9 mouse cellular contexts compared by ENCODE assay signal in genomic region chr13:109239296-109239695, GRCm38 (mm10).
DNase-seq lines count a peak whose midpoint lies in the region; ATAC-seq lines count a peak whose summit lies in the region.
"Had no signal": no experiment of that assay in that cellular context is flagged by ENCODE, and none has a peak within 500 bp of the region (broad histone marks: within the 10 kb centered on the region; RNA-seq: fewer than 3 reads in every experiment).

No protein-coding gene starts in this region.

- H3K4me2 ChIP-seq in forebrain, embryonic 16.5 days (ENCODE audit: low read length): peak overlapping the region; percentile 6; the same call in 1 of the 2 replicates
- H3K4me2 ChIP-seq in forebrain, embryonic 12.5 days: no peak overlapping the region
- H3K4me2 ChIP-seq in kidney, embryonic 15.5 days: no peak overlapping the region

- H3K27me3 ChIP-seq in forebrain, embryonic 16.5 days (replicated peaks; ENCODE audit: control insufficient read depth, insufficient read depth, low read length): no peaks in the 10 kb centered on the region; the same call in 1 of the 2 replicates
- H3K27me3 ChIP-seq in forebrain, embryonic 12.5 days: no peaks in the 10 kb centered on the region
- H3K27me3 ChIP-seq in kidney, embryonic 15.5 days: no peaks in the 10 kb centered on the region

- no peak for ATAC-seq in forebrain, embryonic 16.5 days
- no peak for ATAC-seq in forebrain, embryonic 12.5 days (ENCODE audit: low FRiP score)
- peak; percentile 99 for ATAC-seq in CD4-positive, CD25-positive, alpha-beta regulatory T cell, adult 4 months
- peak; percentile 90 for ATAC-seq in granulocyte monocyte progenitor cell, adult 5-6 weeks (replicated peaks; ENCODE audit: poor library complexity, severe bottlenecking)
- peak; percentile 59; the same call in 1 of the 2 replicates for ATAC-seq in kidney, embryonic 15.5 days (replicated peaks; ENCODE audit: low FRiP score)

- no peaks in the 10 kb centered on the region for H3K9me3 ChIP-seq in forebrain, embryonic 16.5 days (ENCODE audit: control insufficient read depth, low read length)
- no peaks in the 10 kb centered on the region for H3K9me3 ChIP-seq in forebrain, embryonic 12.5 days
- no peaks in the 10 kb centered on the region for H3K9me3 ChIP-seq in kidney, embryonic 15.5 days (replicated peaks)
- H3K9me3 ChIP-seq: G1E had no signal

- no peaks in the 10 kb centered on the region for H3K36me3 ChIP-seq in forebrain, embryonic 16.5 days (ENCODE audit: control insufficient read depth, insufficient read depth)
- no peaks in the 10 kb centered on the region for H3K36me3 ChIP-seq in forebrain, embryonic 12.5 days (replicated peaks)
- no peaks in the 10 kb centered on the region for H3K36me3 ChIP-seq in kidney, embryonic 15.5 days
- no peaks in the 10 kb centered on the region for H3K36me3 ChIP-seq in macrophage (ENCODE audit: inconsistent target)
- H3K36me3 ChIP-seq: G1E had no signal

- H3K9ac ChIP-seq in forebrain, embryonic 16.5 days (replicated peaks; ENCODE audit: low read depth, low read length): no peak overlapping the region
- no peak overlapping the region for H3K9ac ChIP-seq in forebrain, embryonic 12.5 days
- H3K9ac ChIP-seq in kidney, embryonic 15.5 days: no peak overlapping the region

- H3K79me2 ChIP-seq in macrophage (ENCODE audit: inconsistent target): no peaks in the 10 kb centered on the region

- H3K4me3 ChIP-seq in forebrain, embryonic 16.5 days (replicated peaks; ENCODE audit: low read length): no peak overlapping the region
- no peak overlapping the region for H3K4me3 ChIP-seq in forebrain, embryonic 12.5 days (replicated peaks)
- H3K4me3 ChIP-seq in kidney, embryonic 15.5 days (replicated peaks): no peak overlapping the region
- no peak overlapping the region for H3K4me3 ChIP-seq in macrophage (ENCODE audit: inconsistent target)

- no peak overlapping the region for H3K27ac ChIP-seq in forebrain, embryonic 16.5 days (ENCODE audit: low read length)
- no peak overlapping the region for H3K27ac ChIP-seq in forebrain, embryonic 12.5 days
- H3K27ac ChIP-seq in kidney, embryonic 15.5 days: peak overlapping the region; percentile 73
- H3K27ac ChIP-seq in macrophage: 0 out of 2 replicates have a peak overlapping the region, but pooled peaks have one; percentile 8

- H3K4me1 ChIP-seq in forebrain, embryonic 16.5 days (replicated peaks; ENCODE audit: control insufficient read depth, insufficient read depth, low read length): peaks cover 14% of the 10 kb centered on the region
- H3K4me1 ChIP-seq in forebrain, embryonic 12.5 days: no peaks in the 10 kb centered on the region; the same call in 1 of the 2 replicates
- H3K4me1 ChIP-seq in kidney, embryonic 15.5 days: peaks cover 9% of the 10 kb centered on the region

- peak; percentile 67 to 81 for DNase-seq in thymus, postnatal 36 days
- no peak for DNase-seq in right cerebral cortex, postnatal 14 days

- 62% methylated on average over 11 of the region's 11 CpGs for WGBS in forebrain, embryonic 16.5 days
- 73% methylated on average over 11 of the region's 11 CpGs for WGBS in forebrain, embryonic 12.5 days
- 70% methylated on average over 11 of the region's 11 CpGs for WGBS in kidney, embryonic 15.5 days
- WGBS in macrophage (ENCODE audit: missing documents): under 1% methylated on average over 11 of the region's 11 CpGs

Comparison
In these comparisons a context has a peak if more than half of its experiments do, and no peak if none do; other contexts are left out.
1. ATAC-seq: peak in CD4-positive, CD25-positive, alpha-beta regulatory T cell, adult 4 months (single experiment), granulocyte monocyte progenitor cell, adult 5-6 weeks (single experiment) and kidney, embryonic 15.5 days (single experiment); none in forebrain, embryonic 16.5 days (single experiment) and forebrain, embryonic 12.5 days (single experiment).
2. H3K27ac ChIP-seq: peak in kidney, embryonic 15.5 days (single experiment) and macrophage (single experiment); none in forebrain, embryonic 16.5 days (single experiment) and forebrain, embryonic 12.5 days (single experiment).